Mouse (Mus musculus): ENCODE results near the gene Fam199x. TPM values are rescaled to one million over a fixed set of nuclear protein-coding genes. Genes with fewer than 3 reads are reported as not detected.

Fam199x gene
- polyA plus RNA-seq, 2 experiments: 0.46 to 0.99 TPM

- H3K9me3 ChIP-seq (ENCODE audit: control insufficient read depth, low read length): no peaks in the 10 kb centered on the region
- 82% methylated on average over 5 of the region's 5 CpGs for WGBS (ENCODE audit: insufficient replicate concordance)
- H3K4me1 ChIP-seq (replicated peaks; ENCODE audit: control insufficient read depth in 2 of 2, insufficient read depth in 2 of 2, low read length in 1 of 2): no peaks in the 10 kb centered on the region
- H3K27ac ChIP-seq: no peak overlapping the region
- TF ChIP-seq CTCF (IDR thresholded peaks at IDR 0.05; ENCODE audit: low read depth) (no peak), EP300 (IDR thresholded peaks at IDR 0.05; ENCODE audit: low read depth) (no peak)
- no peaks in the 10 kb centered on the region for H3K36me3 ChIP-seq (replicated peaks; ENCODE audit: control insufficient read depth, insufficient read depth, low read depth)
- no peak for ATAC-seq (ENCODE audit: insufficient read depth)
- H3K27me3 ChIP-seq (ENCODE audit: control insufficient read depth, insufficient read depth, low read length): no peaks in the 10 kb centered on the region
- DNase-seq (ENCODE audit: low read depth in 3 of 3, low spot score in 3 of 3): no peak
- H3K4me2 ChIP-seq (ENCODE audit: low read depth): no peak overlapping the region
- H3K4me3 ChIP-seq (ENCODE audit: insufficient read depth in 1 of 2, low read depth in 2 of 2, low read length in 2 of 2): no peak overlapping the region
- no peak overlapping the region for H3K9ac ChIP-seq (replicated peaks)
These were observed 17.7 kb upstream of the Fam199x start for GRCm38 (mm10) chrX:137031726-137032125.

GRCm38 (mm10) chrX:137034322-137034721 lies 15.1 kb upstream of the Fam199x start:
- 53% methylated on average over 4 of the region's 4 CpGs for WGBS (ENCODE audit: insufficient replicate concordance)

DNA sequence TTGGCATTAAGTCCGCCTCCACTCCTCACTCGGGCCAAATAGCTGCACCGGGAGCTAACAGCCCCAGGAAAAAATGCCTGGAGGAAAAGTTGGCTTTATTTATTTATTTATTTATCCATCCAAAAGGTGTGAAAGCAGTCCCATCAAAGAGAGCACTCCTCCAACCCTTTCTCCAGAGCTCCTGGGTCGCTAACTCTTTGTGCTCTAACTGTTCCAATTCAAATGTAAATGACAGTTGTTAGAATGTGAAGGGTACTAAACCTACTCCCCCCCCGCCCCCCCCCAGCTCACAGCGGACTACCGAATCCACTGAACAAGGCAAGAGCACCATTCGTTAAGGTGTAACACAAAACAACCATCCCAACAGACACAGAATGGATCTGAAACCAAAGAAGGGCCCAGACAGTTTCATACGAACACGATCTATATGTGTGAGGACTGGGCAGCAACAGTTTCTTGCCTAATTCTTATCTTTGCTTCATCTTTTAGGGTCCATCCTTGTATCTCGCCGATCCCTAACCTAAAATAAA lies 11.9 kb upstream of the Fam199x start:
- H3K4me3 ChIP-seq (ENCODE audit: insufficient read depth in 1 of 2, low read depth in 2 of 2, low read length in 2 of 2): peak overlapping the region; percentile 68 to 76
- no peaks in the 10 kb centered on the region for H3K27me3 ChIP-seq (ENCODE audit: control insufficient read depth, insufficient read depth, low read length)
- peak overlapping the region; percentile 65 for H3K4me2 ChIP-seq (ENCODE audit: low read depth)
- no peaks in the 10 kb centered on the region for H3K9me3 ChIP-seq (ENCODE audit: control insufficient read depth, low read length)
- TF ChIP-seq EP300 (IDR thresholded peaks at IDR 0.05; ENCODE audit: low read depth) (no peak), CTCF (IDR thresholded peaks at IDR 0.05; ENCODE audit: low read depth) (no peak)
- peak overlapping the region; percentile 63 for H3K9ac ChIP-seq (replicated peaks)
- H3K36me3 ChIP-seq (replicated peaks; ENCODE audit: control insufficient read depth, insufficient read depth, low read depth): no peaks in the 10 kb centered on the region
- H3K4me1 ChIP-seq (replicated peaks; ENCODE audit: control insufficient read depth in 2 of 2, insufficient read depth in 2 of 2, low read length in 1 of 2): peaks cover 0 to 2% of the 10 kb centered on the region in 2 experiments; a peak in 1 of 4 replicates
- no peak overlapping the region for H3K27ac ChIP-seq
- 12% methylated on average over 12 of the region's 12 CpGs for WGBS (ENCODE audit: insufficient replicate concordance)
- ATAC-seq (ENCODE audit: insufficient read depth) (peak; percentile 27; the same call in 1 of the 2 replicates), DNase-seq (ENCODE audit: low read depth in 3 of 3, low spot score in 3 of 3) (no peak)

More at GRCm38 (mm10) chrX:137034322-137034721, 15.1 kb upstream of the Fam199x start:
- H3K4me1 ChIP-seq (replicated peaks; ENCODE audit: control insufficient read depth in 2 of 2, insufficient read depth in 2 of 2, low read length in 1 of 2): peaks cover 0 to 2% of the 10 kb centered on the region in 2 experiments; a peak in 1 of 4 replicates
- ATAC-seq (ENCODE audit: insufficient read depth) (no peak), DNase-seq (ENCODE audit: low read depth in 3 of 3, low spot score in 3 of 3) (no peak)
- H3K4me3 ChIP-seq (ENCODE audit: insufficient read depth in 1 of 2, low read depth in 2 of 2, low read length in 2 of 2): no peak overlapping the region
- TF ChIP-seq CTCF (IDR thresholded peaks at IDR 0.05; ENCODE audit: low read depth): no peak
- TF ChIP-seq EP300 (IDR thresholded peaks at IDR 0.05; ENCODE audit: low read depth): no peak
- H3K9me3 ChIP-seq (ENCODE audit: control insufficient read depth, low read length): no peaks in the 10 kb centered on the region
- no peak overlapping the region for H3K4me2 ChIP-seq (ENCODE audit: low read depth)
- no peaks in the 10 kb centered on the region for H3K27me3 ChIP-seq (ENCODE audit: control insufficient read depth, insufficient read depth, low read length)
- H3K36me3 ChIP-seq (replicated peaks; ENCODE audit: control insufficient read depth, insufficient read depth, low read depth): no peaks in the 10 kb centered on the region
- no peak overlapping the region for H3K27ac ChIP-seq
- no peak overlapping the region for H3K9ac ChIP-seq (replicated peaks)

DNA sequence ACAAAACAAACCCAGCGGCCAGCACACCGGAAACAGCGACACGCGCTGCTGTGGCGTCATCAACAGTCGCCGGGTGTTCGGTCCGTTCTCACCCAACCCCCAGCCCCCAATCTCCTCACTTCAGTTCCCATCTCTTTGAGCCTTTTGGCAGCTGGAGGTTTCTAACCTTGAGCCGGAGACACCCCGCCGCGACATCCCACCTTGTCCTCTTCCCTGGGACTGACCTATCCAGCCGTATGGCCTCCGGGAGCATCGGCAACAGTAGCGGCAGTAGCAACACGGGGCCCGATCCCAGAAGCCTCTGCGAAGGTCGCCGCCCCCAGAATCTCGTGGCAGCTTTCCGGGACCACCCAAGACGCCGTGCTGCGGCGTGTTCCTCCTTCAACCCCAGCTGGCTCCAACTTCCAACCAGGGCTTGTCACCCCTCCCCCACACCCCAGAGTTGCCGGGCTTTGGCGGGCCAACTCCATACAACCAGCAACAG lies 11.4 kb upstream of the Fam199x start, which contains the start of gene Slc25a53:
Gene Slc25a53 (minus strand): TSS at position 303 of the 484 bp plus-strand sequence.
- DNase-seq (ENCODE audit: low read depth in 3 of 3, low spot score in 3 of 3): peak; percentile 52 to 57 (median 55)
- WGBS (ENCODE audit: insufficient replicate concordance): 17% methylated on average over 31 of the region's 31 CpGs
- no peaks in the 10 kb centered on the region for H3K36me3 ChIP-seq (replicated peaks; ENCODE audit: control insufficient read depth, insufficient read depth, low read depth)
- peak within 1 kb of the TSS; percentile 65 for H3K4me2 ChIP-seq (ENCODE audit: low read depth)
- H3K9ac ChIP-seq (replicated peaks): peak within 1 kb of the TSS; percentile 63
- no peaks in the 10 kb centered on the region for H3K9me3 ChIP-seq (ENCODE audit: control insufficient read depth, low read length)
- no peaks in the 10 kb centered on the region for H3K27me3 ChIP-seq (ENCODE audit: control insufficient read depth, insufficient read depth, low read length)
- ATAC-seq (ENCODE audit: insufficient read depth): peak; percentile 91
- H3K27ac ChIP-seq: peak within 1 kb of the TSS; percentile 42
- TF ChIP-seq CTCF (IDR thresholded peaks at IDR 0.05; ENCODE audit: low read depth): no peak
- no peak for TF ChIP-seq EP300 (IDR thresholded peaks at IDR 0.05; ENCODE audit: low read depth)
- peaks cover 0 to 2% of the 10 kb centered on the region in 2 experiments; a peak in 1 of 4 replicates for H3K4me1 ChIP-seq (replicated peaks; ENCODE audit: control insufficient read depth in 2 of 2, insufficient read depth in 2 of 2, low read length in 1 of 2)
- H3K4me3 ChIP-seq (ENCODE audit: insufficient read depth in 1 of 2, low read depth in 2 of 2, low read length in 2 of 2): peak within 1 kb of the TSS; percentile 68 to 76

GRCm38 (mm10) chrX:137038502-137038901 lies 10.9 kb upstream of the Fam199x start:
- Histone ChIP-seq H3K27ac (no peak overlapping the region), H3K4me1 (replicated peaks; ENCODE audit: control insufficient read depth in 2 of 2, insufficient read depth in 2 of 2, low read length in 1 of 2) (peaks cover 0 to 2% of the 10 kb centered on the region in 2 experiments; a peak in 1 of 4 replicates), H3K27me3 (ENCODE audit: control insufficient read depth, insufficient read depth, low read length) (no peaks in the 10 kb centered on the region), H3K4me2 (ENCODE audit: low read depth) (peak overlapping the region; percentile 65), H3K36me3 (replicated peaks; ENCODE audit: control insufficient read depth, insufficient read depth, low read depth) (no peaks in the 10 kb centered on the region), H3K9me3 (ENCODE audit: control insufficient read depth, low read length) (no peaks in the 10 kb centered on the region), H3K4me3 (ENCODE audit: insufficient read depth in 1 of 2, low read depth in 2 of 2, low read length in 2 of 2) (peak overlapping the region; percentile 68 to 76), H3K9ac (replicated peaks) (peak overlapping the region; percentile 63)
- DNase-seq (ENCODE audit: low read depth in 3 of 3, low spot score in 3 of 3) (no peak), ATAC-seq (ENCODE audit: insufficient read depth) (no peak)
- TF ChIP-seq CTCF (IDR thresholded peaks at IDR 0.05; ENCODE audit: low read depth) (no peak), EP300 (IDR thresholded peaks at IDR 0.05; ENCODE audit: low read depth) (no peak)
- WGBS (ENCODE audit: insufficient replicate concordance): 37% methylated on average over 7 of the region's 7 CpGs

All from liver, embryonic 14.5 days (tissue).